Mouse (Mus musculus) kidney, adult 2 months (tissue): ENCODE measurements around the gene Aqp9. TPM values are rescaled to one million over a fixed set of nuclear protein-coding genes. Genes with fewer than 3 reads are reported as not detected.

Source experiments
- DNase-seq: peaks from one replicate; pipeline ENCODE4 v3.0.0; 2021
- H3K27ac ChIP-seq: fragments of 200-500 bp; 2 replicates; pipeline ENCODE4 v1.5.1; 2012; ENCODE audit warnings: low read depth, low read length, control low read depth, inconsistent platforms; ENCODE audit not compliant: insufficient read depth
- H3K27me3 ChIP-seq: fragments of 200-500 bp; replicated peaks from 2 replicates; pipeline ENCODE4 v1.6.1; 2012; ENCODE audit warnings: mild to moderate bottlenecking, moderate library complexity, low read length, inconsistent platforms; ENCODE audit not compliant: control insufficient read depth, insufficient read depth
- H3K36me3 ChIP-seq: fragments of 200-500 bp; 2 replicates; pipeline ENCODE4 v1.6.1; 2012; ENCODE audit warnings: mild to moderate bottlenecking, moderate library complexity, low read length, inconsistent platforms; ENCODE audit not compliant: control insufficient read depth, insufficient read depth
- H3K4me1 ChIP-seq: fragments of 200-500 bp; 2 replicates; pipeline ENCODE4 v1.6.1; 2011; ENCODE audit warnings: low read length; ENCODE audit not compliant: control insufficient read depth, insufficient read depth
- H3K4me3 ChIP-seq: fragments of 200-500 bp; 2 replicates; pipeline ENCODE4 v1.5.1; 2011; ENCODE audit warnings: mild to moderate bottlenecking, low read depth, low read length, control low read depth; ENCODE audit not compliant: insufficient read depth
- CTCF ChIP-seq: fragments of 200-500 bp; conservative IDR thresholded peaks from 2 replicates; pipeline ENCODE4 v1.5.1; 2011; ENCODE audit warnings: low read depth, mild to moderate bottlenecking, control low read depth, low read length, moderate library complexity, mixed read lengths; ENCODE audit not compliant: insufficient read depth, insufficient read length
- POLR2A ChIP-seq: fragments of 200-500 bp; IDR thresholded peaks from one replicate; pipeline ENCODE4 v1.6.1; 2011; ENCODE audit warnings: low read depth, low read length, control low read depth
- WGBS: fragments of 180-500 bp; shearing (Covaris S2); methylation state at CpG from one replicate; pipeline ENCODE4 v1.1.7; 2018; 5-methylcytosine and 5-hydroxymethylcytosine counted together
- polyA plus RNA-seq: library from polyadenylated mRNA; depleted of rRNA; stranded (reverse); fragments of >200 nt; gene quantifications from 2 replicates; pipeline ENCODE4 v1.2.3, GENCODE M21; 2012

Gene Aqp9
- polyA plus RNA-seq, 1 experiment = 0.11 TPM

DNA sequence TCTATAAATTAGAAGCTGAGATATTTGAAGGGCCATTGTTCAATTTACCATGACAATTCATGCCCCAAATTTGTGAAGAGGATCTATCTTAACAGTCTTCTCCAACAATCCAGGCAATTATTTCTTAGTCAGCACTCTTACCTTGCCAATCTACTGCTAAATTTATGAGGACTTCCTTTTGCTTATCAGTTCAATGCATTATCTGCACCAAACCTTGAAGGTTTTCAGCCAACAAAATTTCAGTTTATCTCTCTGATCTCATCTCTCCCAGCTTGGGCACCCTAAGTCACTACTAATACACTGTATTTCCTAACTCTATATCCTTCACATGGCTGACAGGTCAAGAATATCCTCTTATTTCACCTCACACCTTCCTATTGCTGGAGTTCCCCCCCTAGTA is 16.8 kb upstream of the Aqp9 start:
- Histone ChIP-seq H3K4me1 (no peaks in the 10 kb centered on the region), H3K4me3 (no peak overlapping the region), H3K36me3 (no peaks in the 10 kb centered on the region), H3K27ac (no peak overlapping the region), H3K27me3 (no peaks in the 10 kb centered on the region)
- DNase-seq = no peak
- TF ChIP-seq CTCF (no peak), POLR2A (no peak)

DNA sequence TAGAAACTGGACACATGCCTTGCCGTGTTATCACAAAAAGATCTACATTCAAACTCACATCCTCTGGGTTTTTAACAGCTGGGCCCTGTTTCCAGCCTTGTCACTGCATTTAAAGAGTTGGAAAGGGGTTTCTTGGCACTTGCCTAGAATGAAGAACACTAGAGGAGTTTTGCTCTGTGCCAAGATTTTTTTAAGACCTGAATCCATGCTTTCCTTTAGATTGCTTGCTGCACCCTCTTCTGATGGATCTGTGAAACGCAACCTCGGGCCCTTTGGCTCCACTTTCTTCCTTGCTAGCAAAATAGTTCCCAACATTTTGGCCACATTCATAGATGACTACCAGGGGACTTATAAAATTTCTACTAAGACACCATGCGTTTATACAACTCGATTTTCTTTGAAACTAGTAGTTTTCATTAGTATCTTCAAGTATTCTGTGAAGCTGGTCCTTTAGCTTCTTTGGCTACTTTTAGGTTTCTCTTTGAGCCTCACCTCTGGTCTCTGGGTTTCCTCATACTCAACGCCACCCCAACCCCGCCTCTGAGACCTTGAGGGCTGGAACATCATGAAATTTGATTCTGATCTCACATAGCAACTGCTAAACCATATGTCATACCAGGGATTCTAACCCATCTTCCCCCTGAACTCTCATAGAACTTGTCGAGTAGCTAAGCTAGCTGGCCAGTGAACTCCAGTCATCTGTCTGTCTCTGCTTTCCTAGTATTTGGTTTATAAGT is 11.7 kb upstream of the Aqp9 start:
- no peak for TF ChIP-seq POLR2A
- no peak; the same call in 1 of the 2 replicates for TF ChIP-seq CTCF
- Histone ChIP-seq H3K27me3 (no peaks in the 10 kb centered on the region), H3K4me3 (no peak overlapping the region), H3K4me1 (no peaks in the 10 kb centered on the region; the same call in 1 of the 2 replicates), H3K27ac (no peak overlapping the region), H3K36me3 (no peaks in the 10 kb centered on the region)
- DNase-seq = no peak
- WGBS = 67% methylated on average over 8 of the region's 8 CpGs

DNA sequence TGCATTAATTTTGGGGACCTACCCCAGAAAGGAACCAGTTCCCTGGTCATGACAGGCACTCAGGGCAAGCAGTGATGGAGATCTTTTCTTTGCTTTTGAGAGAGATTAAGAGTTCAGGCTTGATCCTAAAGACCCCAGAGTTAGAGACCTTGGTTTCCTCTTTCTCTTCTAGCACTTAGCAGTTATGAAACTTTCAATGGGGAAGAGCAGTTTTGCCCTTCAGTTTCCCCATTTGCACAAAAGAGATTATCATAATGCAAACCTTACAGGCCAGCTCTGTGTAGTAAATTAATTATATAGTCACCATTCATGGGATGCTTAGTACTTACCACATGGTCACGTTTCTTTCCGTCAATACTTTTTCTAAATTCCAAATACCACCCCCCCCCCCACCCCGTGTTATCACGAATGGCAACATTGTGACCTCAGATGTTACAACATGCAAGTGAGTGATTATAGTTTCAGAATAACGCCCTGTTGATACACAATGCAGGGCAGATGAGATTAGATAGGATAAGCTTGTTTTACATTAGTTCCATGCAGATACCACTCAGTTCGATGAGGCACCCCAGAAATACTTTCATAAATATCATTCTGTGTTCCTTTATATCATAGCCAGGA is 10.9 kb upstream of the Aqp9 start:
- no peaks in the 10 kb centered on the region for H3K27me3 ChIP-seq
- no peak overlapping the region for H3K4me3 ChIP-seq
- H3K27ac ChIP-seq = no peak overlapping the region
- no peak for DNase-seq
- TF ChIP-seq CTCF = no peak
- no peak for TF ChIP-seq POLR2A
- H3K4me1 ChIP-seq = no peaks in the 10 kb centered on the region; the same call in 1 of the 2 replicates
- WGBS = 81% methylated on average over 6 of the region's 6 CpGs
- H3K36me3 ChIP-seq = no peaks in the 10 kb centered on the region

DNA sequence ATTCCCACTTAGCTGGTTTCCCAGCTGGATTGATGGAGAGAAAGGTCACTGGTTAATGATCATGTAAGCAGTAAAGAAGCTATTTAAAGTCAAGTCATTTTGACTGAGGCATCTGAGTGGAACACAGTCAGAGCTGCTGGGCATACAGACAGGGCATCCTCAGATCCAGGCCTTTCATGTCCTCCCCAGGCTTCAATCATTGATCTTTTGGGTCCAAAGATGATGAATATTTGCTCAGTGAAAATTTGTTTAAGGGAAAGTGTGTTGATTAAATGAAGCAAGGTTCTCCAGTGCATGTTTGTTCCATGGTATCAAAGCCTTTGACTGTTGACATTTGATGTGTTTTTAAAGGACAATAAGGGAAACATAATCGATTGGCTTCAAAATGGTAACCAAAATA is 7.2 kb upstream of the Aqp9 start:
- no peaks in the 10 kb centered on the region; the same call in 1 of the 2 replicates for H3K4me1 ChIP-seq
- no peaks in the 10 kb centered on the region for H3K36me3 ChIP-seq
- no peaks in the 10 kb centered on the region for H3K27me3 ChIP-seq
- H3K4me3 ChIP-seq = no peak overlapping the region
- 86% methylated on average over 1 of the region's 1 CpGs for WGBS
- no peak for TF ChIP-seq CTCF
- no peak for TF ChIP-seq POLR2A
- DNase-seq = no peak
- H3K27ac ChIP-seq = no peak overlapping the region

DNA sequence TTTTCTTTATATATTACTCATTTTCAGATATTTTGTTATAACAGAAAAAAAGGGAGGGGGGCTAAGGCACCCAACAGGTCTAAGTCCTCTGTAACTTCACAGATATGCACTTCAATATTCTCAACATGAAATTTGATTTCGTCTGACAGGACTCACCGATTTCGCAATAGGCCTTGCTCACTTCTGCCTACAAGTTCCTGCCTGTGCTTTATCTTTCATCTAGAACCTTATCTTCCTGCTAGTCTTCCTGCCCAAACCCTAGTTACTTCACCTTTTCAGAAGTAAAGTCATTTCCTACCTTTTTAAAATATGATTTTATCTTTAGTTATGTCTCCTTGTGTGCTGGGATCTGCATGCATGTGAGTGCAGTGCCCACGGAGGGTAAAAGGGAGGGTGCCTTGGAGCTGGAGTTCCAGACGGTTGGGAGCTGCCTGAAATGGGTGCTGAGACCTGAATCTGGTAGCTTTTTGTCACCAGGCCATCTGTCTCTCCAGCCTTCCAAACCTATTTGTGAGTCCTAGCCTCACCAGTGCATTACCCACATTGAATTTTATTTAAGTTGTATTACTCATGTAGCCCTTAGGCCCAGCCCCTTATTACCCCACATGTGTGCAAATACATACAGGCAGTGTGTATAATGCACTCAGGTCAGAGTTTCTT is 6.0 kb upstream of the Aqp9 start:
- DNase-seq = no peak
- Histone ChIP-seq H3K36me3 (no peaks in the 10 kb centered on the region), H3K4me1 (no peaks in the 10 kb centered on the region), H3K27ac (no peak overlapping the region), H3K27me3 (no peaks in the 10 kb centered on the region), H3K4me3 (no peak overlapping the region)
- 74% methylated on average over 5 of the region's 5 CpGs for WGBS
- TF ChIP-seq CTCF (no peak), POLR2A (no peak)

DNA sequence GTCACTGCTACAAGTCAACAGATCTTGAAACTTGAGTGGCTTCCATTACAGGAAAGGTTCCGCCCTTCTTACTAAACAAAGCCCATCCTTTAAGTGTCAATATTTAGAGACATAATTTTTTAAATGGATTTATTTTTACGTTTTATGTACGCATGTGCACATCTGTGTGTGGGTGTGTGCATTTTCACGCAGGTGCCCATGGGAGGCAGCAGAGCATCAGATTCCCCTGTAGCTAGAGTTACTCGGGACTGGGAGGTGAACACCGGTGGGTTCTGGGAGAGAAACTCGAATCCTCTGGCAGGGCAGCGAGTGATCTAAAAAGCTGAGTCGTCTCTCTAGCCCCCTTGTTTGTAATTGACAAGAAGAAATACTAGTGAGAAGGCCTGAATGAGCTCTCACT is 5.1 kb upstream of the Aqp9 start:
- Histone ChIP-seq H3K4me1 (no peaks in the 10 kb centered on the region), H3K27me3 (no peaks in the 10 kb centered on the region), H3K36me3 (no peaks in the 10 kb centered on the region), H3K4me3 (no peak overlapping the region), H3K27ac (no peak overlapping the region)
- WGBS = 38% methylated on average over 9 of the region's 9 CpGs
- no peak for DNase-seq
- TF ChIP-seq POLR2A (no peak), CTCF (peak; percentile 18; the same call in 1 of the 2 replicates)
